Mouse (Mus musculus) MEL (cell line): ENCODE measurements around the gene Rad51b.

Experiments used
- CHD1 ChIP-seq: IDR thresholded peaks from 2 replicates; pipeline ENCODE4 v1.6.1; 2012; ENCODE audit warnings: low read depth, mild to moderate bottlenecking, inconsistent platforms, low read length, improper control_type of control experiment
- CTCF ChIP-seq, 3 experiments: IDR thresholded peaks in 2 of 3; conservative IDR thresholded peaks in 1 of 3; 2 replicates each; pipeline ENCODE4 v1.5.1; 2011 to 2012; ENCODE audit warnings: low read length in 3 of 3, low read depth in 2 of 3, mild to moderate bottlenecking in 2 of 3, improper control_type of control experiment in 1 of 3, inconsistent platforms in 1 of 3, mixed read lengths in 1 of 3, moderate library complexity in 1 of 3; ENCODE audit not compliant: control insufficient read depth in 1 of 3, insufficient read depth in 1 of 3, poor library complexity in 1 of 3, severe bottlenecking in 1 of 3
- GATA1 ChIP-seq: IDR thresholded peaks from 2 replicates; pipeline ENCODE4 v1.6.1; 2011; ENCODE audit warnings: low read depth, low read length, improper control_type of control experiment
- SMC3 ChIP-seq: IDR thresholded peaks from 2 replicates; pipeline ENCODE4 v1.6.1; 2011; ENCODE audit warnings: low read depth, low read length, improper control_type of control experiment
- USF2 ChIP-seq, 2 experiments: IDR thresholded peaks; 2 replicates each; pipeline ENCODE4 v1.6.1; 2011 to 2012; ENCODE audit warnings: improper control_type of control experiment in 2 of 2, low read length in 2 of 2, borderline replicate concordance in 1 of 2, inconsistent platforms in 1 of 2, low read depth in 1 of 2, mild to moderate bottlenecking in 1 of 2; ENCODE audit not compliant: insufficient read depth in 1 of 2
- ZKSCAN1 ChIP-seq: IDR thresholded peaks from 2 replicates; pipeline ENCODE4 v1.6.1; 2012; ENCODE audit warnings: low read depth, mild to moderate bottlenecking, inconsistent platforms, low read length, improper control_type of control experiment, moderate library complexity

DNA sequence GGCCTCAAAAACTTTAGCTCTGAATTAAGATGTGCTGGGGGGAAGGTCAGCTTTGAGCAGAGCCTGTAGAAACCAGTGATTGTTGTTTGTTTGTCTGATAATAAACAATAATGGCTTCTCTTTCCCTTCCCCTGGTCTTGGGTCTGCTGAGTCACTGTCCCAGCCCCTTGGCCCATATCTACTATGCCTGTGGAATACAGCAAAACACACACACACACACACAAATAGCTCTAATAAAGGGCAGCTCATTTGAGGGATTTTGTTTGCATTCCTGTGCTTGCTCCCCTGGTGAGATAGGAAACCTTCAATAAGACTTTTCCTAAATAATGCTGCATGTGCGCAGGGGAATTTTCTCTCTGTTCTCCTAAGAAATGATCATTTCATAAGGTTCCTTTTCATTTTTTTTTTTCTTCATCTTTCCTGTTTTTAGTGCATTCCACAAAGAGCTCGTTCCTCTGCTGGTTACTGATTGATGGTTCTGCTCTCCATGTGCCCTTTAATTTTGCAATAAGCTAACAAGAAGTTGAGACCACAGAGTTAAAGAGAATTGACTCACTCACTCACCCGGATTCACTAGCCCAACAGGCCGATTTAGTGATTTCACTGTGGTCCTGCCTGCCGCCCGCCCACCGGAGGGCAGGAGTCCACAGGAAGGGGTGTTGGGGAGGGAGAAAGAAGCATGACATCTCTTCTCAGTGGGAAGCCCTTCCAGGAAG, 344.6 kb downstream of the Rad51b start:
- TF ChIP-seq ZKSCAN1 (no peak), USF2 (IDR thresholded peaks at IDR 0.05; ENCODE audit: borderline replicate concordance in 1 of 2, insufficient read depth in 1 of 2, low read depth in 1 of 2, low read length in 2 of 2) (no peak), GATA1 (no peak), SMC3 (no peak), CHD1 (no peak), CTCF (IDR thresholded peaks at IDR 0.05 in 2 of 3, conservative IDR thresholded peaks at IDR 0.05 in 1 of 3; ENCODE audit: control insufficient read depth in 1 of 3, insufficient read depth in 1 of 3, low read depth in 2 of 3, low read length in 3 of 3, poor library complexity in 1 of 3, severe bottlenecking in 1 of 3) (no peak)
